Mouse (Mus musculus) pancreas, adult 10 weeks (tissue): ENCODE results near the gene Pilrb1. TPM values are rescaled to one million over a fixed set of nuclear protein-coding genes. Genes with fewer than 3 reads are reported as not detected.

Experiments used
- polyA plus RNA-seq: library from polyadenylated mRNA; stranded (reverse); fragments of 350-450 nt; fragmentation: Illumina TruSeq; extraction: RNeasy Lipid Tissue Mini Kit (QIAGEN cat#74804); gene quantifications from one replicate; pipeline ENCODE4 v1.2.3, GENCODE M21; 2015; ENCODE audit warnings: low read depth, low replicate concordance; ENCODE audit not compliant: insufficient read depth

The Pilrb1 gene
- not detected for polyA plus RNA-seq

GRCm38 (mm10) chr5:137857960-137858710 lies at the start of gene Pilrb1:
TSS of gene Pilrb1 (minus strand) at chr5:137858106.

GRCm38 (mm10) chr5:137871644-137872380 lies 13.9 kb upstream of the Pilrb1 start, which contains the start of gene Pilrb2:
TSS of gene Pilrb2 (minus strand) at chr5:137871815.

GRCm38 (mm10) chr5:137835966-137836520 lies 21.9 kb downstream of the Pilrb1 start, which contains the start of gene Pilra:
TSS of gene Pilra (minus strand) at chr5:137836281.

Other genes starting within 250 kb of the Pilrb1 start
- 52.4 TPM for gene Pcolce, start 244.3 kb downstream of the Pilrb1 start, polyA plus RNA-seq
- not detected for gene Fbxo24, start 229.1 kb downstream of the Pilrb1 start, polyA plus RNA-seq
- 5.2 TPM for gene Lrch4, start 229.0 kb downstream of the Pilrb1 start, polyA plus RNA-seq
- gene Gm20605, start 228.9 kb downstream of the Pilrb1 start, polyA plus RNA-seq = 8.8 TPM
- 41.3 TPM for gene Sap25, start 216.8 kb downstream of the Pilrb1 start, polyA plus RNA-seq
- 0.57 TPM for gene Irs3, start 212.4 kb downstream of the Pilrb1 start, polyA plus RNA-seq
- 3.9 TPM for gene Agfg2, start 173.4 kb downstream of the Pilrb1 start, polyA plus RNA-seq
- gene Nyap1, start 116.5 kb downstream of the Pilrb1 start, polyA plus RNA-seq = 1.2 TPM
- gene Tsc22d4, start 112.4 kb downstream of the Pilrb1 start, polyA plus RNA-seq = 16.1 TPM
- 6.1 TPM for gene Ppp1r35, start 79.3 kb downstream of the Pilrb1 start, polyA plus RNA-seq
- 15.2 TPM for gene Mepce, start 70.5 kb downstream of the Pilrb1 start, polyA plus RNA-seq
- 1.2 TPM for gene Zcwpw1, start 70.3 kb downstream of the Pilrb1 start, polyA plus RNA-seq
- gene Pilra, start 21.8 kb downstream of the Pilrb1 start, polyA plus RNA-seq = 2.6 TPM
- not detected for gene Pilrb2, start 13.7 kb upstream of the Pilrb1 start, polyA plus RNA-seq
- 1.7 TPM for gene Cyp3a13, start 63.5 kb upstream of the Pilrb1 start, polyA plus RNA-seq
- gene Gjc3, start 105.0 kb upstream of the Pilrb1 start, polyA plus RNA-seq = not detected
- gene Azgp1, start 123.4 kb upstream of the Pilrb1 start, polyA plus RNA-seq = 3.8 TPM
- gene Smok3a, start 163.2 kb upstream of the Pilrb1 start, polyA plus RNA-seq = not detected
- gene Smok3b, start 163.3 kb upstream of the Pilrb1 start, polyA plus RNA-seq = not detected
- gene Smok3c, start 195.1 kb upstream of the Pilrb1 start, polyA plus RNA-seq = not detected
- gene Zkscan1, start 227.0 kb upstream of the Pilrb1 start, polyA plus RNA-seq = 2.7 TPM